Mouse (Mus musculus): ENCODE data around the gene Tekt3.

Tekt3 gene

GRCm38 (mm10) chr11:63061446-63061845, at the start of gene Tekt3:
TSS of gene Tekt3 (plus strand) at chr11:63061654.
- DNase-seq (ENCODE audit: low read depth, low spot score), result peak; percentile 67

- peak; percentile 17 for DNase-seq (ENCODE audit: low read depth, low spot score)
Observed at GRCm38 (mm10) chr11:63017327-63018082, 43.9 kb upstream of the Tekt3 start.

DNA sequence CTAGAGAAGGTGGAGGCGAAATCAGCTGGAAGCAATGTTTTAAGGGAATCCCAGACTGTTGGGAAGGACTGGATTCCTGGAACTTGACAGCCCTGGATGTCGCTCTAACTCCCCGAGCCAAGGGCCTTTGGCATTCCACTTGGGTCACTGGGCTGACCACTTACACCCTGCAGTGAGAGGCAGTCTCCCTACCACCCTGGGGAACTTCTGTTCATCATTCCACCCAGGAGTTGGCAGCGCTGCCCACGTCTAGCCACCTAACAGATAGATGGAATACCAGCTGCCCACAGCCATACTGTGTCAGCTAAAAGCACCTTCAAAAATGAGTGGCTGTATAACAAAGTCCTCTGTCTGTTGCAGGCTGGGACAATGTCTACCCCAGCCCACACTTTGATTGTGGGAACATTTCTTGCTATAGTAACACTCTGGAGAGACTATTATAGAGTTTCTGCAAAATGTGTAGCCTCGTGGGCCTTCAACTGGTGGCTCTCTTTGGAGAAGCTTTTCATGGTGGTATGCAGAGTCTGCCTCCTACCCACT, 43.3 kb upstream of the Tekt3 start:
- DNase-seq (ENCODE audit: low read depth, low spot score), result no peak

GRCm38 (mm10) chr11:63020633-63021032, 40.8 kb upstream of the Tekt3 start:
- no peak for DNase-seq (ENCODE audit: low read depth, low spot score)

DNA sequence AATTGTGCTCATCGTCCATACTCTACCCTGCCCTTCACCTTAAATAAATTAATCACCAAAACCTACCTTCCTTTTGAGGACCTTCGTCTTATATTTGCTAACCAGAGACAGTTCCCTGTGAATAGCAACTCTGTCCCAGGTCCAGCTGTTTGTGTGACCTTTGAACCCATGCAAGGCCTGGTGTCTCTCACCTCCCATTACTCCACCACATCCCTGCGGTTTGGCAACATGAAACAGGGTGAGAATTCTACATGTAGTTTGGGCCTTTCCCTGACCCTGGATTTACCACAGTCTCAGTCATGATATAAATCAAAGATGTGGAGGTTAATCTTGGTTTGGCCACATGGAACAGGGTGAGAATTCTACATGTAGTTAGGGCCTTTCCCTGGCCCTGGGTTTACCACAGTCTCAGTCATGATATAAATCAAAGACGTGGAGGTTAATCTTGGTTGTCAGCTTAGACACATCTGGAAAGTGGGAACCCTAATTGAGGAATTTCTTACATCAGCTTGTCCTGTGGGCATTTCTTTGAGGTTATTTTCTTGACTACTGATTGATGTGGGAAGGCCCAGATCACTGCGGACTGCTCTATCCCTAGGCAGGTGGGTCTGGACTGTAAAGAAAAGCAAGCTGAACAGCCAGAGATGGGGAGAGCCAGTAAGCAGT, 40.2 kb upstream of the Tekt3 start:
- DNase-seq (ENCODE audit: low read depth, low spot score), result no peak

DNA sequence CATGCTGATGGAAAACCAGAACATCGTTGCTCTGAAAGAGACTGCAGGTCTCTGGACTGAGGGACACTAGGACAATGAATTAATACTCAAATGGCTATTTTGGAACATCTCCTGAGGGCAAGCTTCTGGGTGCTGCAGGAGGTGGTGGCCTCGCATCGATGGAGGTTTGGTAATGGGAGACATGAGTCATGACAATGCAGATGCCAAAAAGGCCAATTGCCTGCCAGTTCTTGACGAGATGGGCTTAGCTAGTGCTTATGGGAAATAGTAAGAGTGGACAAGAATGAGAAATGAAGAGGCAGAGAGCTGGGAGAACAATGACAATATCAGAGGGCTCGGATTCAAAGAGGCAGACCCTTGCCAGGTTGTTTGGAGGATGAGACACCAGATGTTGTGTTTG, 38.0 kb upstream of the Tekt3 start:
- no peak for DNase-seq (ENCODE audit: low read depth, low spot score)

GRCm38 (mm10) chr11:63024136-63024535, 37.3 kb upstream of the Tekt3 start:
- DNase-seq (ENCODE audit: low read depth, low spot score), result peak; percentile 31

GRCm38 (mm10) chr11:63025476-63025875, 36.0 kb upstream of the Tekt3 start:
- no peak for DNase-seq (ENCODE audit: low read depth, low spot score)

- DNase-seq (ENCODE audit: low read depth, low spot score), result no peak
Observed at GRCm38 (mm10) chr11:63026651-63027141, 34.8 kb upstream of the Tekt3 start.

- no peak for DNase-seq (ENCODE audit: low read depth, low spot score)
Observed at GRCm38 (mm10) chr11:63028131-63028530, 33.3 kb upstream of the Tekt3 start.

- DNase-seq (ENCODE audit: low read depth, low spot score), result peak; percentile 38
Observed at GRCm38 (mm10) chr11:63029148-63029714, 32.2 kb upstream of the Tekt3 start.

GRCm38 (mm10) chr11:63029721-63030120, 31.7 kb upstream of the Tekt3 start:
- DNase-seq (ENCODE audit: low read depth, low spot score), result no peak

- DNase-seq (ENCODE audit: low read depth, low spot score), result no peak
Observed at GRCm38 (mm10) chr11:63035420-63036211, 25.8 kb upstream of the Tekt3 start.

GRCm38 (mm10) chr11:63040002-63040661, 21.3 kb upstream of the Tekt3 start:
- peak; percentile 66 for DNase-seq (ENCODE audit: low read depth, low spot score)

DNA sequence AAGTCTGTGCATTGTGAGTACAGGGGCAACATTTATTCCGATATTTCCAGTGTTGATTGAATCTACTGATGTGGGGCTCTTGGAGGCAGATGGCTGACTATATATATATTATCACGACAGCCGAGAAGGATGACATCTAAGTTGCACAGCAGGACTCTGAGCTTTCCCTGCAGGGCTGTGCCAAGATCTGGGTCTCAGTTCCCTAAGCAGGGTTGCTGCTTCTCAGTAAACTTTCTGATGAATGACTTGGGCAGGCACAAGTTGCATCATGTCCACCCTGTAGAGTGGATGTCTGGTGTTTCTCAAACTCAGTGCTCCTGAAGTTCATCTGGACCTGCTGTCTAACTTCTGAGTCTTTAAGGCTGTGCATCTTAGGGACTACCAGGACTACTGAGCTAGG, 15.7 kb upstream of the Tekt3 start:
- DNase-seq (ENCODE audit: low read depth, low spot score), result no peak

DNA sequence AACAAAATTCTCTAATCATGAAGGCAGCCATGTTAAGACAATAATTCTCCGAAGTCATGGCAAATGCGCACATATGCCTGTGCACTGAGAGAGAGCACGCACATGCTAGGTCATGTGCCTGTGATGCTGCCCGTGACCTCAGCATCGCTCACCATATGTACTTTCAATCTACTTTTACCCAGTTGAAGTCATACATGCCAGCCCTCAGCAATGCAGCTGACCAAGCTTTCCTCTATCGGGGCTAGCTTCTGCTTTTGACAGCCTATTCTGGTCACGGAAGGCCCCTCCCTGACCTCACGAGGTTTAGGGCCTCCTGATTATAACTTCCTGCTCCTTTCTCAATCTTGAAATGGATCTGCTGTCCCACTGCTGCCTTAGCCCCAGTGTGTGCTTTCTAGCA, 15.1 kb upstream of the Tekt3 start:
- DNase-seq (ENCODE audit: low read depth, low spot score), result no peak

DNA sequence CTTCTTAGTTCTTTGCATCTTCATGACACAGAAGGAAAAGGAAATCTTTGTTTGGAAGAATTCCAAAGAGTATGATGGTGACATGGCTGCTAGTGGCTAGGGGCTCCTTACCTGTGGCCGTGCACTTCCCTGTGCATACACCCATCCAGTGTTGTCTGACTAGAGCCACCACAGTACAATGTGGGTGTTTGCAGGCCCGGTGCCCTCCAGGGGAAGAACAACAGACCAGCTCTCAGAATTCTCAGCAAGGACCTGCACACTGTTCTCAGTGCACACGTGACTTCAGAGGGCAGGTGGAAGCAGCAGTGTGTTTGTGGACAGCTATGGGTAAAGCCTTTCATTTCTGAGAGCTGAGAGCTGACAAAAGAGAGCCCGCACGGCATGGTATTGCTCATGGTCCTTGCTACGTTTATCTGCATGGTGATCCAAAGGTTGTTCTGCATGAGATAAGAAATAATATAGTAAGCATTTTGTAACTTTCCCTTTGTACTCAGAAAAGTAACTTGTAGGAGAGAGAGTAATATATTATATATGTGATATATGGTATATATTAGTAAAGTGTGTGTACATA, 11.0 kb upstream of the Tekt3 start:
- no peak for DNase-seq (ENCODE audit: low read depth, low spot score)

GRCm38 (mm10) chr11:63051041-63051440, 10.4 kb upstream of the Tekt3 start:
- no peak for DNase-seq (ENCODE audit: low read depth, low spot score)

DNA sequence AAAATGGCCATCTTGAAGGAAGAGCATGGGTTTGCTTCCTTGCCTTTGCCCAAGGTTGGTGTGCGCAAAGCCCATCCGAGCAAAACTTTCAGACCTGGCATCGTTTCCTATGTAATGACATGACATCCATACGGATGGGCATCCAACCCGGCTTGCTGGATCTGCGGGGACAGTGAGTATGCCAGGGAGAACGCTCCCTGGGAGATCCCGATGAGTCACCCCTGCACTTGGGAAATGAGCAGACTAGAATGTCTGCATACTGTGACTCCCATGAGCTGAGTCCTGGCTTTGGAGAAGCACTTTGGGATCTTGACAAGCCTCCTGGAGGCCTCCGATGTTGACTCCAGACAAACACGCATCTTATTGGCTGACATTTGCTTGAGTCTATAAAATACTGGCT, 9.5 kb upstream of the Tekt3 start:
- DNase-seq (ENCODE audit: low read depth, low spot score), result no peak

GRCm38 (mm10) chr11:63055596-63055995, 5.9 kb upstream of the Tekt3 start:
- DNase-seq (ENCODE audit: low read depth, low spot score), result no peak

Data from mesoderm, embryonic 11.5 days (tissue).